Mouse (Mus musculus) heart, postnatal 25 days (tissue): ENCODE data around the gene Dnaaf1. TPM values are rescaled to one million over a fixed set of nuclear protein-coding genes. Genes with fewer than 3 reads are reported as not detected.

ENCODE experiments used
- DNase-seq: peaks from one replicate; pipeline ENCODE4 v3.0.0; 2022; ENCODE audit warnings: low spot score
- intact Hi-C: fragments of 180-260 bp; cut with DNase I; formaldehyde crosslinking; loops from one replicate; pipeline ENCODE4 v1.15.1; 2025
- total RNA-seq, 2 experiments: library from RNA; stranded (reverse); gene quantifications; 2 replicates each; pipeline ENCODE4 v1.2.3; 2021

The Dnaaf1 gene
- total RNA-seq, 2 experiments from 2014 or later = not detected

DNA sequence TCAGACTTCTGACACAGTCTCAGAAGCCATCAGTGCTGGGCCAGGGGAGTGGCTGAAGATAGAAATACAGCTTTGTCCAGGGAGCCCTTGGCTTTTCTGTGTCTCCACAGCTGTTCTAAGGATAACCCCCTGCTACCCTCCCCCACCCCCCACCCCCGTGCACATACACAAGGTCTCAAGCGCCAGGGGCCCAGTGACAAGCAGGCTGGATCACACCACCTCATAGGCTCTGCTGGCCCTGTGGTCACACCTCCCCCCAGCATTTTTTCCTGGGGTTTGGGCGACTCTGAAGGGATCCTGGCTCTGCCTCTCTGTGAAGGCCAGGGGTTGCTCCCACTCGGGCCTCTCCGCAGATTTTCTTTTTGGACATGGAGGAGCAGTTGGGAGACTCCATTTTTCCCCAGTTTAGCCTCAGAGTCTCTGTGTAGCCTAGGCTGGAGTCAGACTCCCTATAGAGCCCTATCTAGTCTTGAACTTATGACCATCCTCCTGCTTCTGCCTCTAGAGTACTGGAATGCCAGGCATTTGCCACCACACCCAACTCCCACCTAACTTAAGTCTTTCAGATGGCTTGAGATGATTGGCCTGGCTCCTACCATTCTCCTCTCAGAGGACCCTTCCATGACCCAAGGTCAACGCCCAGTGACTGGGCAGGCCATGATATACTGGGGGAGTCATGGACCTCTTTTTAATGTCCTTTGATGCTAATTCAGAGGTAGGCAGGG, 45.2 kb downstream of the Dnaaf1 start:
- no peak for DNase-seq
- intact Hi-C loops = no loop called here

DNA sequence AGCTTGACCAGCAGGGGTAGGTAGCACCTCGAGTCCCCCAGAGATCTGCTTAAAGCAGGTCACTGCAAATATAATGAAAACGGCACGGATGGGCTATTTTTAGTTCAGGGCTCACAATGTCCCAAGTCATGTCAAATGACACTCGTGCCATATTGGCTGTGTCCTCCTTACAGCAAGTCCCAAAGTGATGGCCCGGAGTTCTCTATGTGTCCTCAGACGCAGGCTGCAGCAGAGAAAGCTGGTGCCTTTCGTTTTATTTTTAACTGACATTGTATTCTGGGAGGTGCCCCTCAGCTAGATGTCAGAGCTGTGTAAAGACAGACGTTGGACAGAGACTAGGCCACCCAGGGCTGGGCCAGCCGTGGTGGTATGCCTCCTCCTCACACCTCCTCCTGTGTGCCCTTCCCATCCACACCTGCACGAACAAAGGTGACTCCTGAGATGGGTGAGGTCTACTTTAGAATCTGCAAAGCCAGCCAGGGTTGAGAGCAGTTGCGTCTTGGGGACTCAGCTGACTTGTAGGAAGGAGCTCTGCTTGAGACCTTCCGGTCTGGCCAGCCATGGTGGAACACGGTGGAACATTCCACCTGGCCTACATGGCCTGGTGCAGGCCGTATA, 45.9 kb downstream of the Dnaaf1 start:
- no peak for DNase-seq
- intact Hi-C loops = no loop called here

DNA sequence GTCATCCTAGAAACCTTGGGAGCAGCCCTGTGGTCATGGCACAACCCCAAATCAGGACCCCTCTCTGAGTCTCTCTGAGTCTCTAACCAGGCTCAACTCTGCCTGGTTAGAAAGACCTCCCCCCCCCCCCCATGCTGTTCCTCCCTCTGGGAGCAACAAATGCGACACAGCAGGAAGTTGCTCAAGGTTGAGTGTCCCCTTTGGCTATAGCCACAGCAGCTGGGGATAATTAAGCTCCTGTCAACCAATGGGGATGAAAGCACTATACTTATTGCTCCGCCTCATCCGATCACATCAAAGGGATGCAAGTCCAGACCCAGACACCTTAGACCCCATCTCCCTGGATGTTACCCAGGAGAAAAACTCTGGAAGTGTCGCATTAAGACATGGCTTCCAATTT, 47.5 kb downstream of the Dnaaf1 start:
- intact Hi-C loops = no loop called here
- no peak for DNase-seq

DNA sequence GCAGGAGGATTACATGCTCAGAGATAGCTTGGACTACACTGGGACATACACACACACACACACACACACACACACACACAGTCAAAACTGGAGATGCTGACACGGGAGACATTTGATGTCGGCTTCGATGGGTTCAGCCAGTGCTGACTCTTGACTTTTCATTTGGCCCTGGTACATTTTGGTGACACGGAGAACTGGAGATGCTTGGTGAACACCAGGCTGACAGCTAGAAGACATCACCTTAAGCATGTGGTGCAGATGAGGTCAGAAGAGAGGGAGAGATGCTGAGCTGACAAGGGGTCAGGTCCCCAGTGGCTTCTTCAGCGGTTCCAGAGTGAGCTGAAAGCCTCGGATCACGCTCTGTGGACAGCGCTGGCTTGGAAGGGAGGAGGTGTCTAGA, 48.0 kb downstream of the Dnaaf1 start:
- intact Hi-C loops = no loop called here
- no peak for DNase-seq

DNA sequence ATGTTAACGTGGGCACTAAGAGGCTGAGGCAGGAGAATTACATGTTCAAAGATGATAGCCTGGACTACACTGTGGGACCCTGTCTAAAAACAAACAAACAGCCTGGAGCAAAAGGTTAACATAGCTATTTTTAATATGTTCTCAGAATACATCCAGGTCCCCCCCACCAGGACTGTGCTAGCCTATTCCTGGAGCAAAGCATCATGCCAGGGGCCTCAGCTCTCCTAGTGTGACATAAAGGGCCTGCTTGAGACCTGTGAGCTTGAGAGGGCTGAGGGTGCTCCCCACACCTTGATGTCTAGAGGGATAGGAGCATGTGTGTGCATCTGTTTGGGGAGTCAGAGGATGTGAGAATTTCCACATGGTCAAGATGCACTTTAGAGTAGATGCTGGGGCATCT, 48.7 kb downstream of the Dnaaf1 start:
- intact Hi-C loops = no loop called here

DNA sequence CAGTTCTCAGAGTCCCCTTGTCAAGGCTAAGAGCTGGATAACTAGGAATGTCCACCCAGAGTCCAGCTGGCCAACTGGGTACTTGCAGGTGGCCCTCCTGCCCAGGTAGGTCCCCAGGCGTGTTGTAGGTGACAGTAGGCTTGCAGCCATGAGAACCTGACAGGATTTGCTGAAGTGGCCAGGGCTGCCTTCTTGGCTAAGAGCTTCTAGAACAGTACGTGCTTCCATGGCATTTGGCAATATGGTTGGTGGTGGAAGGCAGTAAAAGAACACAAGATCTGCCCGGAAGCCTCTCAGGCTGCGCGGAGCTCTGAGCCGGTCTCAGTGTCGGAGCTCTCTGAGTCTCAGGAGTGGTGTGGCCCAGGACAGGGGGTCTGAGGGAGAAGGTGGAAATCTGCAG, 49.9 kb downstream of the Dnaaf1 start:
- no peak for DNase-seq
- intact Hi-C loops = no loop called here

More for the DNA sequence above, 48.7 kb downstream of the Dnaaf1 start:
- no peak for DNase-seq

DNA sequence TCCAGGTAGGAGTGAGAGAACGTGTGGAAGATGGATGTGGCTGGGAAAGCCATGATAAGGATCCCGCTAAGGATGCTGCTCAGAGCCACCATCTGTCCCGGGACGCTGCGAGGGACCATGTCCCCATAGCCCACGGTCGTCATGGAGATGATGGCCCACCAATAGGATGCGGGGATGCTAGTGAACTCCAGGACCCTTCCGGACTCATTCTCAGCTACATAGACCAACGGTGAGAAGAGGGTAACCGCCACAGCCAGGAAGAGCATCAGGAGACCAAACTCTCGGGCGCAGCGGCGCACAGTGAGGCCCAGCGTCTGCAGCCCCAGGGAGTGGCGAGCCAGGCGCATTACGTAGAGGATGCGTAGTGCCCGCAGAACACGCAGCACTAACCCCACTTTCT, 50.8 kb downstream of the Dnaaf1 start:
- intact Hi-C loops = no loop called here
- DNase-seq = no peak

DNA sequence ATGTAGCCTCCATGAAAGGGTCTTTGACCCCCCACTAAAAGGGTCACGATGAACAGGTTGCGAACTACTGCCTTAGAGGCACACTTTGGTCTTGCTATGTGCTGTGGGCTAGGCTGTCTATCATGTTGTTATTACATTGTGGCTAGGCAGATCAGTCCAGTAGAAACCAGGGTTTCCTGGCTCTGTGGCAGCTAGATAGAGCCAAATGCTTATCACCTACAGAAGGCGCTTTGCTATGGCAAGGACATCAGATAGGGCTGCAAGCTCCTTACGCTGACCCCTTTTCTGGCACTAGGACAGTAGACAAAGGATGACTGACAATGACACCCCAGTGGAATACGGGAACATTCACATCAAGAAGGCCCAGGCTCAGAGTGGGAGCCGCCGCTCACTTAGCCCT, 52.2 kb downstream of the Dnaaf1 start:
- no peak for DNase-seq
- intact Hi-C loops = no loop called here

DNA sequence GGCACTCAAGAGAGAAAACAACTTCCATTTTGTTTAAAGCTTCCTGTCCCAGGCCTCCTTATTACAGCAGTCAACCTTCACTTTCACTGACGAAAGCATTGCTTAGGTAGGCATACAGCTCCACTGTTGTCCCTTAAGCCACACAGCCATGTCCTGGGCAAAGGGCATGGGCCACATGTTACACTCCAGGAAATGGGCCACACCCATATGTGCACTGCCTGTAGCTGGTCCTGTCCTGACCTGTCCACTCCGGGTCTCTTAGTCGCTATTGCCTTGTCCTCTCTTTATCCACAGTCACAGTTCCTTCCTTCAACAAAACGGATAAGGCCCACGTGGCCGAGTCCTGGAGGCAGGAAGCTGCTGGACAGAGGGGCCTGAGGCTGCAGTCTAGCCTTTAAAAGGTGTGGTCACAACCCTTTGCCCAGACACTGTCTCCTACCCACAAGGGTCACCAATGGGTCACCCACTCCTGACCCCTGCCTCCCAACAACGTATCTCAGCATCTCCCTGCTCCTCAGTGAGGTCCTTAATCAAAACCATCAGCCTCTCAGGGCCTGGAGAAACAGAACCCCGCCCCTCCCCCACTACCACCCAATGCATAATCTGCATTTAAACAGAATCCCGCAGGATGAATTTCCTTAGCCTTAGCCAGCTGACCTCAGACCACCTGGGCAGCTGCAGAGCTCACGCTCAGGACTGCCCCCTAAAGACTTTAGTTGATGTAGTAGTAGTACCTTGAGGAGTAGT, 52.8 kb downstream of the Dnaaf1 start:
- no peak for DNase-seq
- intact Hi-C loops = no loop called here

DNA sequence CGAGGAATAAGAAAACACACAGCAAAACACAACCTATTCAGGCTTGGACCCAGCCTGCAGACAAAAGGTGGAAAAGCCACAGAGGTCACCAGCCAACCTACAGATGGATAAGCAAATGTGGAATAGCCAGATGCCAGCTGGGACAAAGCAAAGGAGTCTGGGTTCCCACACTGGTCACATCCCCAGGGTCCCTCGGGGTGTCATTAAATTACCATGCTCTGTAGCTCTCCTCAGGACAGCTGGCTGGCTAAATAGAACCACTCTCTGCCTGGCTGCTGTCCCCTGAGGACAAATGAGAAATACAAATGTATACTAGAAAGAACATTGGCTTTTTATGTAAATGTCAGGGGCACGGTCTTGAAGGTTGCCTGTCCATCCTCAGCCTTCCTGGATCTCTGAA, 55.8 kb downstream of the Dnaaf1 start:
- DNase-seq = no peak

DNA sequence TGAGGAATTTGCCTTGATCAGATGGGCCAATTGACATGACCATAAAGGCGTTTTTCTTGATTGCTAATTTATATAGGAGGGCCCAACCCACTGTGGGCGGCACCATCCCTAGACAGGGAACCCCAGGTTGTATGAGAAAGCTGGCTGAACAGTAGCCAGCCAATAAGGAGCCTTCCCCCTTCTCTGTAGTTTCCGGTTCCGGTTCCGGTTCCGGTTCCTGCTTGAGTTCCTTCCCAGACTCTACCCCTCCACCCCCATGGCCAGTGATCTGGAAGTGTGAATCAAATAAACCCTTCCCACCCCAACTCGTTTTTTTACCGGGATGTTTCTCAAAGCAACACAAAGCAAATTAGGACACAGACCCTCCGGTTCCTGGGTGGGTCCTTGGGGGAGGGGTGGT, 57.2 kb downstream of the Dnaaf1 start:
- no peak for DNase-seq
- intact Hi-C loops = no loop called here

More for the DNA sequence above, 55.8 kb downstream of the Dnaaf1 start:
- intact Hi-C loops = no loop called here

DNA sequence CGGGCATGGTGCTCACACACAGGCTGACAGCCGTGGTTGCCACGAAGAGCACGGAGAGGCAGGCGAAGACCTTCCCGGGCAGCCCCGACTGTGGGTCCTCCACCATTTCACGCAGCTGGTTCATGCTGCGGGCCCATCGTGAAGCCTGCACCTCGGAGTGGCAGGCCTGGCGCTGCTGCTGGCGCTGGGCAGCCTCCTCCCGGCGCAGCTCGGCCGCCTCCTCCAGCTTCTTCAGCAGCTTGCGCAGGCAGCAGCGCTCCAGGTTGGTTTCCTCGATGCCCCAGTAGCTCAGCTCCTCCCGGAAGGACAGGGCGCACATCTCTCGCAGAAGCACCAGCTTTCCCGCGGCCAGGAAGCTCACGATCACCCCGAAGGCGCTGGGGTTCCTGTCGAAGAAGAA, 57.9 kb downstream of the Dnaaf1 start:
- no peak for DNase-seq
- intact Hi-C loops = no loop called here

DNA sequence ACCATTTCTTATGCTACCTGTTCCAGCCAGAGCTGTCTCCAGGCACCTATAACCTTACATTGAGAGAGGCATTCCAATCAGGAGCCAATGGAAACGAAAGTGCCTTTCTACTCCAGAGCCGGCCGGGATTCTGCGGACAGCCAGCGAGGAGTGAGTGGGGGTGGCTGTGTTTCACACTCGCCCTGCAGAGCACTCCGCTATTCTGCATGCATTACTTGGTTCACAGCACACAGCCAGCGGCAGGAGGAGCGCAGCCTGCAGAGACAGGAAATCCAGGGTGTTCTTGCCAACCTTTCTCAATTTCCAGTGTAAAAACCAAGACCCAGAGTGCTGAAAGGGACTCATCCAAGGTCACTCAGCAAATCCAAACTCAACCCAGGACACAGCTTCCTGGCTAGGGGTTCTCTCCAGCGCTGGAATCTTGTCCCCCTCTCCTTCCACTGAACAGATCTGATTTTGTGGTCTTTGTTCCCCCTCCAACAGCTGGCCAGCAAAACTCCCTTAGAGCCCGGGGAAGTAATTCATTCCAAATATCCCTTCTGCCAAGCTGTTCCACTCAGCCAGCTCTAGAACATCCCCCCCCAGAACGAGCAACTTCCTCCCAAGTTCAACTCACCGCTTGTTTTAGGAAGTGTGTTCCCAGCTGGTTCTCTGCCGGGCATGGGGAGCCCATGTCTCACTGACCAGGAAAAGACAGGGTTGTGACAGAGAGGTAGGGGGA, 59.7 kb downstream of the Dnaaf1 start:
- intact Hi-C loops = no loop called here
- DNase-seq = no peak

DNA sequence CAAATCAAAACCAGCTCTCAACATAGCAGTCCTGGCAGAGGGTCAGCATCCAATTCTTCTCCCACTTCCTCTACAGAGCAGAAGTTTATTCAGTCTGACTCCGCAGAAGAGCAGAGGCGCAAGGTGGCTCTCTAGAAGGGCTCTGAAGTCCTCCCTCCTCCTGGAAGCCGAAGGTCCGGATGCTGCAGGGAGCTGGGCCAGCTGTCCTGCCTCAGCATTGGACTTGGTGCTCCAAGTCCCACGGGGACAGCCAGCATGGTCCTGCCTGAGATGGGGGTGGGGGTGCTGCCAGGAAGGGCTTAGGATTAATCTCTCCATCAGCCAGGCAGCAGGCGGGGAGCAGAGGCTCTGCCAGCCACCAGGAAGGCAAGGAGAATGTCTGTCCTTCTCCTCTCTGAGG, 60.3 kb downstream of the Dnaaf1 start, which contains the start of gene Kcng4:
Kcng4 (minus strand) TSS at position 303 of the 400 bp plus-strand sequence.
- DNase-seq = no peak
- intact Hi-C loops = no loop called here

DNA sequence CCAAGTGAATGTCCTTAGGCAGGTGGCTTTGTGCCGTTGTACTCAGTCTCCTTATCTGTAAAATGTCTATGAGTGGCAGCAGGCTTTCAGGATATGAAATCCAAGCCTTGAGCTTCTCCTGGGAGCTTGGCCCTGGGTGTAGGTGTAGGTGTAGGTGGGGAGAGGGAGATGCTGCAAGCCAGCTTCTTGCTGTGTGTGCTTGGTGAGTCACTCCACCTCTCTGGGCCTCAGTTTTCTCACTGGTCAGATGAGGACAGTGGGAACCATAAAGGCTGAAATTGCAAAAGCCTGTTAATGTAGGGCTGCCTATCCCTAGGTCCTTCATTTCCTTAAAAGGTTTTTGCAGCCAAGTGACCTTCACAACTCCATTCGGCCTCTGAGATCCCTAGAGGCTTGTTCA, 60.9 kb downstream of the Dnaaf1 start:
- no peak for DNase-seq
- intact Hi-C loops = no loop called here

DNA sequence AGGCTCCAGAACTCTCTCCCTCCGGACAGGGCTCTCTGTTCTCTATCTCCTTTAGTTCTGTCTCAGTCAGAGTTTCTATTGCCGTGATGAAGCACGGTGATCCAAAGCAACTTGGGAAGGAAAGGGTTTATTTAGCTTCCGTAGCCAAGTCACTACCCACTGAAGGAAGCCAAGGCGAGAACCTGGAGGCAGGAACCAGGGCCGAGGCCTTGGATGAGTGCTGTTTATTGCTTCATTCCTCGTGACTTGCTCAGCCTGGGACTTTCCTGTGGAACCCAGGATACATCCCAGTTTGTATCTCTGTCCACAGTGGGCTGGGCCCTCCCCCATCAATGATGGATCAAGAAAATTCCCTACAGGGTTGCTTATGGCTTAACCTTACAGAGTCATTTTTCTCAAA, 61.7 kb downstream of the Dnaaf1 start:
- intact Hi-C loops = no loop called here

DNA sequence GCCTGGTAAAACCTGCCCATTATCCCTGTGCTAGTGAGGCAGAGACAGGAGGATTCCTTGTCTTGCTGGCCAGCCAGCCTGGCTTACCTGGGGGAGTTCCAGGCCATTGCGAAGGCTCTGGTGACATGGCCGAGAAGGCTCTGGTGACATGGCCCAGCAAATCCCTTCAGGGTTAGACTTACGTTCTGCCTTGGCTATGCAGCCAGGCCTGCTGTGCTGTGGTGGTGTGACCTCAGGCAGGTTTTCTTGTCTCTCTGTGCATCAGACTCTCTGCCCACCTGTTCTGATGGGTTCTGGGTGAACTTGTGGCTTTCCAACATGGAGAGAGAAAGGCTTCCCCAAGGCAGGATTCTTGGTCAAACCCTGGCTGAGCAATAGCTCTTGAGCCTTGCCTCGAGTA, 62.3 kb downstream of the Dnaaf1 start:
- no peak for DNase-seq
- intact Hi-C loops = no loop called here

More for the DNA sequence above, 61.7 kb downstream of the Dnaaf1 start:
- no peak for DNase-seq

DNA sequence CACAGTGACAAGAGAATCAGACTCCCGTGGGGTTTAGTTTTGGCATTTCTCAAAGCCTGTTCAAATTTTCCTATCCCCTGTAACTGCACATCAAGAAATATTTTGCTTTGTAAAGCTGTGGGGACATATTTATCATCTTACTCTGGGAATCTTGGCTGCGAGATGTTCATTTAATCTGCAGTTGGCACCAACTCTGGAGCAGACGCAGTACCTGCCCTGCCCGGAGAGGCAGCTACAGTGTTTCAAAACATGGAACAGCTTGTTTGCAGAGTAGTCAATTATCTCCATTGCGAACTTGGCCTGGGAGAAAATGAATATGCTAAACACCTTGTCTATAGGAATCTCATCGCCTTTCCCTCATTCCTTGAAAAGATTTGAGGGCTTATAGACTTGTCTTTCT, 63.2 kb downstream of the Dnaaf1 start:
- intact Hi-C loops = no loop called here
- DNase-seq = no peak

DNA sequence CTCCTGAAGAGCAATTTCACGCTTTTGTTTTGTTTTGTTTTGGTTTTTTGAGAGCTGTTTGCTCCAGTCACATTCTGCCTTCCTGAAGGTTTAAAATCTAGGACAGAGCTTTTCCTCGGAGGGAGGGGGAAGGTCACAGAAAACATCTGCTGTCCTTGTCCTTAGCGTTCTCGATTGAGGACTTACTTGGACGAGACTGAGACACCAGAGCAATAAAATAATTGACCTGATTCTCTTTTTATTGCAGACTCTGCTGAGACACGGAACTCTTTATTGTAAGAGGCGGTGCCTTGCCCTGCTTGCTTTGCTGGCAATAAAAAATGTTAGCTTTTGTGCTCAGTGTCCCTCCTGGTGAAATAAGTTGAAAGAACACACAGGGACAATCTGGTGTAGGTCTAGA, 64.8 kb downstream of the Dnaaf1 start:
- no peak for DNase-seq
- intact Hi-C loops = no loop called here

DNA sequence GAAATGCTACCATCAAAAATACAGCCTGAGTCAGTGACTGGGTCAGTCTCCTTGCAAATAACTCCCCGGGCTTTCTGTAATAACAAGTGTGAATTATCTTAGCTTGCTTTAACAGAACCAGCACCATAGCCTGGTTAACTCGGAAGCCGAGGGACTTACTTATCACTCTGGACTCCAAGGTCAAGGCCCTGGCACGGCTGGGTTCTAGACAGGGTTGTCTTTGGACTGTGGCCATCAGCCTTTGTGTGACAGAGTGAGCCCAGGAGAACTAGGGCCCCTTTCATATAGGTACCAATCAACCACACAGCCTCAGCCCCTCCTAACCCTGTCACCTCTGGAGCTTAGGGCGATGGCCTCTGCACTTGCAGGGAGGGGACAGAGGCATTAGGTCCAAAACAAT, 66.0 kb downstream of the Dnaaf1 start:
- intact Hi-C loops = no loop called here
- DNase-seq = no peak

DNA sequence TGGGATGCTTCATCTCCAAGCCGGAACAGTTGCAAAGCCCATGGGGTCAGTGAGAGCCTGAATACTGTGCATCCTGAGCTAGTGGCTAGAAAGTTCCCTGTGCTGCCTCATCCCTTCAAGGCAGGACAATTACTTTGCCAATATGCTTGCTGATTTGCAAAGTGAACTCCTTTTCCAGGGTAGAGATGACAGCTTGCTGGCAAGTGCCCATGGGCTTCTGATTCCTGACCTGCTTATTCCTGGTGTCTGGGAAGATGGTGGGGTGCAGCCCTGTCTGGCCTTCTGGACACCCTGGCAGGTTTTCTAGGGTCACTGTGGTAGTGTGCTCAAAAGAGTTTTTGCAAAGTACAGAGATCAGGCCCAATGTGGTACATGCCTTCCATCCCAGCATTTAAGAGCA, 67.9 kb downstream of the Dnaaf1 start:
- intact Hi-C loops = no loop called here

More for the DNA sequence above, 67.9 kb downstream of the Dnaaf1 start:
- DNase-seq = no peak
